Mouse (Mus musculus) kidney, postnatal 0 days (tissue): ENCODE measurements around the gene Mogs. TPM values are rescaled to one million over a fixed set of nuclear protein-coding genes. Genes with fewer than 3 reads are reported as not detected.

Source experiments
- ATAC-seq: fragments of 200-750 bp; cut with Nextera tagmentation; replicated peaks from 2 replicates; pipeline ENCODE4 v1.8.0; 2017; ENCODE audit warnings: low read depth, moderate number of reproducible peaks, moderate TSS enrichment, moderate library complexity; ENCODE audit not compliant: low FRiP score
- DNase-seq: peaks from one replicate; pipeline ENCODE4 v3.0.0-alpha.2; 2016; ENCODE audit warnings: low spot score
- H3K27ac ChIP-seq: fragments of 300-500 bp; sonication (generic); 2 replicates; pipeline ENCODE4 v1.5.1; 2014; ENCODE audit warnings: mild to moderate bottlenecking
- H3K27me3 ChIP-seq: fragments of 300-500 bp; sonication (generic); 2 replicates; pipeline ENCODE4 v1.6.1; 2014; ENCODE audit warnings: low read length, mixed read lengths; ENCODE audit not compliant: insufficient read depth
- H3K36me3 ChIP-seq: fragments of 300-500 bp; sonication (generic); 2 replicates; pipeline ENCODE4 v1.6.1; 2014; ENCODE audit warnings: low read length, mixed read lengths; ENCODE audit not compliant: insufficient read depth
- H3K4me1 ChIP-seq: fragments of 300-500 bp; sonication (generic); replicated peaks from 2 replicates; pipeline ENCODE4 v1.6.1; 2014; ENCODE audit warnings: antibody characterized with exemption, low read length, mixed read lengths; ENCODE audit not compliant: insufficient read depth
- H3K4me2 ChIP-seq: fragments of 300-500 bp; sonication (generic); 2 replicates; pipeline ENCODE4 v1.6.1; 2014; ENCODE audit warnings: mild to moderate bottlenecking, low read length, moderate library complexity, mixed read lengths
- H3K4me3 ChIP-seq: fragments of 300-500 bp; sonication (generic); replicated peaks from 2 replicates; pipeline ENCODE4 v1.5.1; 2014; ENCODE audit warnings: low read depth, low read length
- H3K9ac ChIP-seq: fragments of 300-500 bp; sonication (generic); 2 replicates; pipeline ENCODE4 v1.6.1; 2014; ENCODE audit warnings: low read depth, low read length
- H3K9me3 ChIP-seq: fragments of 300-500 bp; sonication (generic); replicated peaks from 2 replicates; pipeline ENCODE4 v1.6.1; 2016; ENCODE audit warnings: low read length, inconsistent platforms, mixed read lengths
- CTCF ChIP-seq: IDR thresholded peaks from 2 replicates; pipeline ENCODE4 v1.5.1; 2016; ENCODE audit warnings: antibody characterized with exemption, low read depth, mild to moderate bottlenecking, moderate library complexity
- WGBS: fragments of 180-500 bp; shearing (Covaris S2); extraction: QIAGEN DNeasy Blood & Tissue Kit; methylation state at CpG from one replicate; pipeline ENCODE4 v1.1.7; 2014; 5-methylcytosine and 5-hydroxymethylcytosine counted together
- polyA plus RNA-seq: library from polyadenylated mRNA; unstranded; fragments of >200 nt; fragmentation: Nextera tagmentation; extraction: Ambion mirVana; gene quantifications from 2 replicates; pipeline ENCODE4 v1.2.1, GENCODE M21; 2015

Gene Mogs
- polyA plus RNA-seq, 1 experiment from 2014 or later: 37.6 TPM

GRCm38 (mm10) chr6:83070247-83070310 is 45.2 kb upstream of the Mogs start, which contains the start of gene Tlx2:
Tlx2 (minus strand) TSS chr6:83070293.
- no peaks in the 10 kb centered on the region for H3K9me3 ChIP-seq
- H3K27me3 ChIP-seq: peaks cover 80% of the 10 kb centered on the region
- DNase-seq (no peak), ATAC-seq (no peak)
- H3K4me3 ChIP-seq: peak within 1 kb of the TSS; percentile 30; the same call in 1 of the 2 replicates
- no peak for TF ChIP-seq CTCF
- H3K36me3 ChIP-seq: no peaks in the 10 kb centered on the region
- H3K9ac ChIP-seq: no peak within 1 kb of the TSS
- 0% methylated on average over 10 of the region's 10 CpGs for WGBS
- H3K27ac ChIP-seq: no peak within 1 kb of the TSS
- peaks cover 9% of the 10 kb centered on the region for H3K4me1 ChIP-seq
- H3K4me2 ChIP-seq: peak within 1 kb of the TSS; percentile 52

- no peak for TF ChIP-seq CTCF
- H3K4me2 ChIP-seq: peak overlapping the region; percentile 30
- ATAC-seq (peak; percentile 11; the same call in 1 of the 2 replicates), DNase-seq (peak; percentile 26)
- no peak overlapping the region for H3K27ac ChIP-seq
- under 1% methylated on average over 43 of the region's 58 CpGs for WGBS
- peaks cover 77% of the 10 kb centered on the region for H3K27me3 ChIP-seq
- H3K4me1 ChIP-seq: peaks cover 9% of the 10 kb centered on the region
- H3K9me3 ChIP-seq: no peaks in the 10 kb centered on the region
- no peak overlapping the region for H3K9ac ChIP-seq
- no peaks in the 10 kb centered on the region for H3K36me3 ChIP-seq
- peak overlapping the region; percentile 11; the same call in 1 of the 2 replicates for H3K4me3 ChIP-seq
Measured at GRCm38 (mm10) chr6:83070311-83071219, 44.7 kb upstream of the Mogs start.

GRCm38 (mm10) chr6:83071220-83071619 is 44.1 kb upstream of the Mogs start:
- H3K4me2 ChIP-seq: no peak overlapping the region
- 3% methylated on average over 23 of the region's 24 CpGs for WGBS
- H3K9ac ChIP-seq: no peak overlapping the region
- no peak for DNase-seq
- peaks cover 9% of the 10 kb centered on the region for H3K4me1 ChIP-seq
- H3K27me3 ChIP-seq: peaks cover 71% of the 10 kb centered on the region
- ATAC-seq: 0 out of 2 replicates have a peak, but pooled peaks have one; percentile 35
- H3K36me3 ChIP-seq: no peaks in the 10 kb centered on the region
- H3K4me3 ChIP-seq: peak overlapping the region; percentile 8; the same call in 1 of the 2 replicates
- no peak for TF ChIP-seq CTCF
- H3K9me3 ChIP-seq: no peaks in the 10 kb centered on the region
- no peak overlapping the region for H3K27ac ChIP-seq

GRCm38 (mm10) chr6:83074979-83075378 is 40.3 kb upstream of the Mogs start:
- H3K4me2 ChIP-seq: no peak overlapping the region
- H3K27me3 ChIP-seq: peaks cover 37% of the 10 kb centered on the region
- WGBS: 18% methylated on average over 2 of the region's 2 CpGs
- DNase-seq (peak; percentile 40), ATAC-seq (no peak)
- peak; percentile 65 for TF ChIP-seq CTCF
- H3K9ac ChIP-seq: no peak overlapping the region
- peaks cover 4% of the 10 kb centered on the region; the same call in 1 of the 2 replicates for H3K4me1 ChIP-seq
- H3K9me3 ChIP-seq: no peaks in the 10 kb centered on the region
- H3K27ac ChIP-seq: no peak overlapping the region
- H3K4me3 ChIP-seq: no peak overlapping the region
- no peaks in the 10 kb centered on the region for H3K36me3 ChIP-seq

- under 1% methylated on average over 54 of the region's 54 CpGs for WGBS
- Histone ChIP-seq H3K9ac (peak within 1 kb of the TSS; percentile 76), H3K4me3 (peak within 1 kb of the TSS; percentile 66)
Measured at GRCm38 (mm10) chr6:83077630-83078323, 37.5 kb upstream of the Mogs start, which contains the start of gene Pcgf1. Pcgf1 (plus strand) TSS chr6:83077869.

GRCm38 (mm10) chr6:83078324-83078858 is 36.9 kb upstream of the Mogs start:
- Histone ChIP-seq H3K27ac (peak overlapping the region; percentile 87), H3K4me1 (0 out of 2 replicates have a peak, but pooled peaks cover 4% of the 10 kb centered on the region), H3K27me3 (peaks cover 12% of the 10 kb centered on the region; the same call in 1 of the 2 replicates), H3K4me2 (peak overlapping the region; percentile 98), H3K9me3 (no peaks in the 10 kb centered on the region), H3K36me3 (peaks cover 4% of the 10 kb centered on the region; the same call in 1 of the 2 replicates), H3K4me3 (peak overlapping the region; percentile 66), H3K9ac (peak overlapping the region; percentile 76)
- DNase-seq: peak; percentile 96
- WGBS: under 1% methylated on average over 46 of the region's 46 CpGs
- peak; percentile 91 for ATAC-seq
- peak; percentile 72 for TF ChIP-seq CTCF

More at GRCm38 (mm10) chr6:83077630-83078323, 37.5 kb upstream of the Mogs start, which contains the start of gene Pcgf1:
- ATAC-seq (peak; percentile 53), DNase-seq (peak; percentile 39)
- Histone ChIP-seq H3K9me3 (no peaks in the 10 kb centered on the region), H3K27ac (peak within 1 kb of the TSS; percentile 87), H3K4me2 (peak within 1 kb of the TSS; percentile 98), H3K27me3 (peaks cover 13% of the 10 kb centered on the region; the same call in 1 of the 2 replicates), H3K4me1 (0 out of 2 replicates have a peak, but pooled peaks cover 4% of the 10 kb centered on the region), H3K36me3 (peaks cover 4% of the 10 kb centered on the region; the same call in 1 of the 2 replicates)
- TF ChIP-seq CTCF: no peak
